Mouse (Mus musculus): ENCODE measurements around the gene Scamp3.

DNA sequence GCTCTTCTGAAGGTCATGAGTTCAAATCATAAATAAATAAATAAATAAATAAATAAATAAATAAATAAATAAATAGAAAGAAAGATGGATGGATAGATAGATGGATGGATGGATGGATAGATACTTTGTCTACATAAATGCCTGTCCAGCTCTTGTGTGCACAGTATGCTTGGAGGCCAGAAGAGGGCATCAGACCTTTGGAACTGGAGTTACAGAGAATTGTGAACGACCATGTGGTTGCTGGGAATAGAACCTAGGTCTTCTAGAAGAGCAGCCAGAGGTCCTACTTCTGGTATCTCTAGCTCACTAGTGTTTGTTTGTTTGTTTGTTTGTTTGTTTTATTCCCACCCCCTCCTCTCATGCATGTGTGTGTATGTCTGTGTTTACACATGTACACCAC, 16.1 kb downstream of the Scamp3 start:
- TF ChIP-seq POLR2A (IDR thresholded peaks at IDR 0.05; ENCODE audit: control insufficient read depth, low read depth, low read length) (no peak), CTCF (IDR thresholded peaks at IDR 0.05; ENCODE audit: control insufficient read depth, insufficient read depth, insufficient replicate concordance, low read depth, low read length) (no peak)
